Mouse (Mus musculus): ENCODE results near the gene Krtdap. TPM values are rescaled to one million over a fixed set of nuclear protein-coding genes. Genes with fewer than 3 reads are reported as not detected.

Krtdap gene
- polyA plus RNA-seq, 2 experiments from 2014 or later, result not detected

Other genes with a start within 250 kb of the Krtdap start
- gene Hspb6, start 235.7 kb upstream of the Krtdap start, polyA plus RNA-seq (2017; shearing (Covaris generic)), result 1 to 10 TPM; 1.8 to 2.5 TPM
- gene Proser3, start 235.6 kb upstream of the Krtdap start, polyA plus RNA-seq (2017; shearing (Covaris generic)), result 1 to 10 TPM; 2.5 to 4.8 TPM
- 100 to 1,000 TPM in 1 of 2 experiments, 10 to 100 TPM in 1; 93.6 to 106 TPM for gene Lin37, start 228.1 kb upstream of the Krtdap start, polyA plus RNA-seq (2017; shearing (Covaris generic))
- gene U2af1l4, start 224.6 kb upstream of the Krtdap start, polyA plus RNA-seq (2017; shearing (Covaris generic)), result 10 to 100 TPM; 55.1 to 58.9 TPM
- 10 to 100 TPM; 57.9 to 60.0 TPM for gene Gm49396, start 224.6 kb upstream of the Krtdap start, polyA plus RNA-seq (2017; shearing (Covaris generic))
- gene Psenen, start 224.3 kb upstream of the Krtdap start, polyA plus RNA-seq (2017; shearing (Covaris generic)), result 100 to 1,000 TPM; 279 to 335 TPM
- 100 to 1,000 TPM; 162 to 234 TPM for gene Igflr1, start 222.5 kb upstream of the Krtdap start, polyA plus RNA-seq (2017; shearing (Covaris generic))
- gene Kmt2b, start 199.2 kb upstream of the Krtdap start, polyA plus RNA-seq (2017; shearing (Covaris generic)), result 10 to 100 TPM; 14.9 to 16.9 TPM
- gene Zbtb32, start 189.0 kb upstream of the Krtdap start, polyA plus RNA-seq (2017; shearing (Covaris generic)), result 10 to 100 TPM; 15.8 to 19.7 TPM
- 1 to 10 TPM; 2.2 to 3.3 TPM for gene Upk1a, start 175.0 kb upstream of the Krtdap start, polyA plus RNA-seq (2017; shearing (Covaris generic))
- gene Cox6b1, start 161.7 kb upstream of the Krtdap start, polyA plus RNA-seq (2017; shearing (Covaris generic)), result 100 to 1,000 TPM; 421 to 746 TPM
- gene Etv2, start 152.0 kb upstream of the Krtdap start, polyA plus RNA-seq (2017; shearing (Covaris generic)), result not detected
- gene Rbm42, start 137.6 kb upstream of the Krtdap start, polyA plus RNA-seq (2017; shearing (Covaris generic)), result 10 to 100 TPM; 25.6 to 37.9 TPM
- gene Haus5, start 122.9 kb upstream of the Krtdap start, polyA plus RNA-seq (2017; shearing (Covaris generic)), result 10 to 100 TPM; 20.0 to 20.4 TPM
- not detected for gene Pmis2, start 116.3 kb upstream of the Krtdap start, polyA plus RNA-seq (2017; shearing (Covaris generic))
- not detected for gene 2200002J24Rik, start 89.0 kb upstream of the Krtdap start, polyA plus RNA-seq (2017; shearing (Covaris generic))
- not detected for gene Atp4a, start 75.7 kb upstream of the Krtdap start, polyA plus RNA-seq (2017; shearing (Covaris generic))
- 10 to 100 TPM; 46.6 to 48.1 TPM for gene Tmem147, start 58.4 kb upstream of the Krtdap start, polyA plus RNA-seq (2017; shearing (Covaris generic))
- not detected for gene Gapdhs, start 44.2 kb upstream of the Krtdap start, polyA plus RNA-seq (2017; shearing (Covaris generic))
- gene Sbsn, start 36.4 kb upstream of the Krtdap start, polyA plus RNA-seq (2017; shearing (Covaris generic)), result under 1 TPM in 1 of 2 experiments, not detected in 1; 0.69 TPM
- under 1 TPM in 1 of 2 experiments, not detected in 1; 0.17 TPM for gene Dmkn, start 24.1 kb upstream of the Krtdap start, polyA plus RNA-seq (2017; shearing (Covaris generic))
- under 1 TPM; 0.22 to 0.68 TPM for gene Ffar2, start 35.9 kb downstream of the Krtdap start, polyA plus RNA-seq (2017; shearing (Covaris generic))
- not detected for gene Ffar3, start 68.3 kb downstream of the Krtdap start, polyA plus RNA-seq (2017; shearing (Covaris generic))
- gene Ffar1, start 73.7 kb downstream of the Krtdap start, polyA plus RNA-seq (2017; shearing (Covaris generic)), result under 1 TPM; 0.19 to 0.28 TPM
- 1 to 10 TPM; 4.5 to 9.3 TPM for gene Cd22, start 92.4 kb downstream of the Krtdap start, polyA plus RNA-seq (2017; shearing (Covaris generic))
- gene Mag, start 127.0 kb downstream of the Krtdap start, polyA plus RNA-seq (2017; shearing (Covaris generic)), result not detected
- not detected for gene Hamp2, start 136.8 kb downstream of the Krtdap start, polyA plus RNA-seq (2017; shearing (Covaris generic))
- gene Hamp, start 156.1 kb downstream of the Krtdap start, polyA plus RNA-seq (2017; shearing (Covaris generic)), result not detected
- 10 to 100 TPM; 11.9 to 14.2 TPM for gene Usf2, start 168.9 kb downstream of the Krtdap start, polyA plus RNA-seq (2017; shearing (Covaris generic))
- 1 to 10 TPM; 1.6 to 2.6 TPM for gene Lsr, start 185.6 kb downstream of the Krtdap start, polyA plus RNA-seq (2017; shearing (Covaris generic))
- under 1 TPM; 0.55 to 0.86 TPM for gene Fam187b, start 185.9 kb downstream of the Krtdap start, polyA plus RNA-seq (2017; shearing (Covaris generic))